ENCODE assay signal across 10 mouse cellular contexts in the genomic region with DNA sequence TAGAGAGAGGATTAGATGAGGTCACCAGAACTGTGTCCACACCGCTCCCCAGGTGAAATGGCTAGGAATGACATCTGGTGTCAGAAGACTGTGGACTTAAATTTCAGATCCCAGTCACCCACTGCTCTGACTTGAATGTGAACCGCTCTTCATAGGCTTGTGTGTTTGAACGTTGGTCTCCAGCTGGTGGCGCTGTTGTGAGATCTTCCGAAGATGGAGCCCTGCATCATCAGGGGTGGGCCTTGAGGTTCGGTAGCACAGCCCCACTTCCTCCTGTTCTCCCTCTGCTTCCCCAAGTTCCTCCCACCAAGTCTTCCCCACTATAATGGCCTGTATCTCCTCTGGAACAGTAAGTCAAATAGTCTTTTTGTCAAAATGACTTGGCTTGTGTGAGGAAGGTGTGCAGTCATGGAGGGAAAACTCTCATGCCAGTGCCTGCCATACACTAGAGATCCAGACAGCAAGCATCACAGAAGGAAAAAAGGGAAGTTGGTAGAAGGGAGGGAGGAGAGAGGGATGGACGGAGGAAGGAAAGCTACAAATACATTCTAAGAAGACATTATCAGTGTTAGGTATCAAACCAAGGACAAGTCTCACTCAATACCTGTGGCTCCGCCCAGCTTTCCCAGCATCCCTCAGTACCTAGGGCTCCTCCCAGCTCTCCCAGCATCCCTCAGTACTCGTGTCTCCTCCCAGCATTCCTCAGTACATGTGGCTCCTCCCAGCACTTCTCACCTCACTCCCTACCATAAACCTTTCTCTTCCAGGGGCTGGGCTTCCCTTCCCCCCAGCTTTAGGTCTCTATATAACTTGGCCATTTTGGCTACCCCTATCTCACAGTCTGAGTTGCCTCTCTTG.
DNase-seq lines count a peak whose midpoint lies in the region; ATAC-seq and TF ChIP-seq lines count a peak whose summit lies in the region.
"Had no signal": no experiment of that assay in that cellular context is flagged by ENCODE, and none has a peak within 500 bp of the region (broad histone marks: within the 10 kb centered on the region; RNA-seq: fewer than 3 reads in every experiment).

No protein-coding gene starts in this region.

- no peaks in the 10 kb centered on the region for H3K27me3 ChIP-seq in midbrain, postnatal 0 days (ENCODE audit: insufficient read depth, low read length)
- H3K27me3 ChIP-seq in midbrain, embryonic 15.5 days (replicated peaks): no peaks in the 10 kb centered on the region
- no peaks in the 10 kb centered on the region for H3K27me3 ChIP-seq in forebrain, postnatal 0 days (ENCODE audit: insufficient read depth, low read length)
- H3K27me3 ChIP-seq: embryonic facial prominence, embryonic 13.5 days; lung, embryonic 15.5 days had no signal

- ATAC-seq in cerebellum, adult (ENCODE audit: insufficient number of reproducible peaks, low FRiP score, low TSS enrichment): no peak
- no peak for ATAC-seq in midbrain, postnatal 0 days (ENCODE audit: low FRiP score)
- no peak for ATAC-seq in midbrain, embryonic 15.5 days (replicated peaks)
- peak; percentile 82 for ATAC-seq in megakaryocyte, adult 5-6 weeks (ENCODE audit: poor library complexity, severe bottlenecking)
- ATAC-seq in forebrain, postnatal 0 days: no peak

- TF ChIP-seq CTCF in midbrain, postnatal 0 days (IDR thresholded peaks at IDR 0.05): peak; percentile 24
- no peak for TF ChIP-seq CTCF in forebrain, postnatal 0 days (IDR thresholded peaks at IDR 0.05; ENCODE audit: low read depth)

- no peak overlapping the region for H3K9ac ChIP-seq in midbrain, postnatal 0 days (replicated peaks; ENCODE audit: low read length, poor library complexity, severe bottlenecking)
- H3K9ac ChIP-seq in midbrain, embryonic 15.5 days: no peak overlapping the region
- H3K9ac ChIP-seq in forebrain, postnatal 0 days: no peak overlapping the region
- H3K9ac ChIP-seq: embryonic facial prominence, embryonic 13.5 days; lung, embryonic 15.5 days had no signal

- WGBS in midbrain, postnatal 0 days: 74% methylated on average over 9 of the region's 9 CpGs
- 72% methylated on average over 9 of the region's 9 CpGs for WGBS in midbrain, embryonic 15.5 days
- WGBS in forebrain, postnatal 0 days: 75% methylated on average over 9 of the region's 9 CpGs

- no peak overlapping the region for H3K4me3 ChIP-seq in midbrain, postnatal 0 days (ENCODE audit: low read depth, low read length)
- H3K4me3 ChIP-seq in midbrain, embryonic 15.5 days: no peak overlapping the region
- H3K4me3 ChIP-seq in forebrain, postnatal 0 days (ENCODE audit: low read depth, low read length): no peak overlapping the region
- H3K4me3 ChIP-seq: embryonic facial prominence, embryonic 13.5 days; lung, embryonic 15.5 days had no signal

- peak; percentile 51 for DNase-seq in cerebellum, adult 11-12 months
- DNase-seq in midbrain, postnatal 0 days (ENCODE audit: low spot score): no peak
- DNase-seq in thymus, postnatal 4 days: peak; percentile 79
- no peak for DNase-seq in forebrain, postnatal 0 days
- no peak for DNase-seq in left cerebral cortex, adult 18-20 months (ENCODE audit: low spot score in 2 of 2)

- H3K4me2 ChIP-seq in midbrain, postnatal 0 days (ENCODE audit: low read depth, low read length, poor library complexity, severe bottlenecking): no peak overlapping the region
- H3K4me2 ChIP-seq in midbrain, embryonic 15.5 days: no peak overlapping the region
- no peak overlapping the region for H3K4me2 ChIP-seq in forebrain, postnatal 0 days (ENCODE audit: low read depth)
- H3K4me2 ChIP-seq: embryonic facial prominence, embryonic 13.5 days; lung, embryonic 15.5 days had no signal

- H3K9me3 ChIP-seq in midbrain, postnatal 0 days (ENCODE audit: low read length): no peaks in the 10 kb centered on the region
- no peaks in the 10 kb centered on the region for H3K9me3 ChIP-seq in midbrain, embryonic 15.5 days
- H3K9me3 ChIP-seq in forebrain, postnatal 0 days (ENCODE audit: low read length): no peaks in the 10 kb centered on the region
- H3K9me3 ChIP-seq: embryonic facial prominence, embryonic 13.5 days; lung, embryonic 15.5 days had no signal

- H3K36me3 ChIP-seq in midbrain, postnatal 0 days (ENCODE audit: insufficient read depth, low read length): no peaks in the 10 kb centered on the region
- no peaks in the 10 kb centered on the region for H3K36me3 ChIP-seq in midbrain, embryonic 15.5 days (replicated peaks)
- H3K36me3 ChIP-seq in forebrain, postnatal 0 days (ENCODE audit: insufficient read depth): no peaks in the 10 kb centered on the region
- H3K36me3 ChIP-seq: embryonic facial prominence, embryonic 13.5 days; lung, embryonic 15.5 days had no signal

- no peaks in the 10 kb centered on the region for H3K4me1 ChIP-seq in midbrain, postnatal 0 days (ENCODE audit: insufficient read depth, low read length)
- no peaks in the 10 kb centered on the region for H3K4me1 ChIP-seq in midbrain, embryonic 15.5 days
- no peaks in the 10 kb centered on the region for H3K4me1 ChIP-seq in forebrain, postnatal 0 days (ENCODE audit: insufficient read depth)
- H3K4me1 ChIP-seq: embryonic facial prominence, embryonic 13.5 days; lung, embryonic 15.5 days had no signal

- no peak overlapping the region for H3K27ac ChIP-seq in midbrain, postnatal 0 days (ENCODE audit: low read depth, low read length)
- no peak overlapping the region for H3K27ac ChIP-seq in midbrain, embryonic 15.5 days
- no peak overlapping the region for H3K27ac ChIP-seq in forebrain, postnatal 0 days (ENCODE audit: low read depth, low read length)
- H3K27ac ChIP-seq: embryonic facial prominence, embryonic 13.5 days; lung, embryonic 15.5 days had no signal

Comparison
In these comparisons a context has a peak if more than half of its experiments do, and no peak if none do; other contexts are left out.
1. DNase-seq: peak in cerebellum, adult 11-12 months (single experiment) and thymus, postnatal 4 days (single experiment); none in midbrain, postnatal 0 days (single experiment), forebrain, postnatal 0 days (single experiment) and left cerebral cortex, adult 18-20 months (0 of 2).